Mouse (Mus musculus) heart, embryonic 10.5 days (tissue): ENCODE measurements around the gene Them7. TPM values are rescaled to one million over a fixed set of nuclear protein-coding genes. Genes with fewer than 3 reads are reported as not detected.

Source experiments
- DNase-seq: peaks from one replicate; pipeline ENCODE4 v3.0.0-alpha.2; 2017; ENCODE audit warnings: low spot score
- H3K27ac ChIP-seq: fragments of 300-500 bp; sonication (generic); 2 replicates; pipeline ENCODE4 v1.5.1; 2016; ENCODE audit warnings: mild to moderate bottlenecking
- H3K27me3 ChIP-seq: fragments of 300-500 bp; sonication (generic); 2 replicates; pipeline ENCODE4 v1.6.1; 2016; ENCODE audit warnings: mild to moderate bottlenecking; ENCODE audit not compliant: poor library complexity, insufficient read depth, severe bottlenecking
- H3K36me3 ChIP-seq: fragments of 300-500 bp; sonication (generic); 2 replicates; pipeline ENCODE4 v1.6.1; 2016; ENCODE audit warnings: mild to moderate bottlenecking, moderate library complexity
- H3K4me1 ChIP-seq: fragments of 300-500 bp; sonication (generic); 2 replicates; pipeline ENCODE4 v1.6.1; 2016; ENCODE audit warnings: mild to moderate bottlenecking
- H3K4me3 ChIP-seq: fragments of 300-500 bp; sonication (generic); 2 replicates; pipeline ENCODE4 v1.5.1; 2016; ENCODE audit warnings: mild to moderate bottlenecking, moderate library complexity
- H3K9me3 ChIP-seq: fragments of 300-500 bp; sonication (generic); 2 replicates; pipeline ENCODE4 v1.6.1; 2016; ENCODE audit warnings: mild to moderate bottlenecking, moderate library complexity
- WGBS: fragments of 180-500 bp; shearing (Covaris S2); methylation state at CpG from one replicate; pipeline ENCODE4 v1.1.7; 2016; 5-methylcytosine and 5-hydroxymethylcytosine counted together
- polyA plus RNA-seq: library from polyadenylated mRNA; unstranded; fragments of >200 nt; fragmentation: Nextera tagmentation; extraction: Ambion mirVana; gene quantifications from 2 replicates; pipeline ENCODE4 v1.2.1, GENCODE M21; 2016

The Them7 gene
- polyA plus RNA-seq, 1 experiment from 2014 or later = 2.7 TPM

GRCm38 (mm10) chr2:105391414-105391784, 167.3 kb downstream of the Them7 start:
- Histone ChIP-seq H3K27me3 (no peaks in the 10 kb centered on the region), H3K4me1 (peaks cover 21% of the 10 kb centered on the region), H3K36me3 (peaks cover 89% of the 10 kb centered on the region), H3K4me3 (no peak overlapping the region), H3K27ac (no peak overlapping the region), H3K9me3 (no peaks in the 10 kb centered on the region)
- WGBS = 87% methylated on average over 4 of the region's 4 CpGs
- DNase-seq = no peak

GRCm38 (mm10) chr2:105392514-105392913, 168.4 kb downstream of the Them7 start:
- no peak for DNase-seq
- 61% methylated on average over 2 of the region's 2 CpGs for WGBS
- peaks cover 32% of the 10 kb centered on the region for H3K4me1 ChIP-seq
- no peaks in the 10 kb centered on the region for H3K27me3 ChIP-seq
- no peak overlapping the region for H3K27ac ChIP-seq
- H3K36me3 ChIP-seq = peaks cover 77% of the 10 kb centered on the region
- no peaks in the 10 kb centered on the region for H3K9me3 ChIP-seq
- H3K4me3 ChIP-seq = no peak overlapping the region

GRCm38 (mm10) chr2:105394375-105394774, 170.3 kb downstream of the Them7 start:
- Histone ChIP-seq H3K27me3 (no peaks in the 10 kb centered on the region), H3K9me3 (no peaks in the 10 kb centered on the region), H3K4me3 (no peak overlapping the region), H3K4me1 (peaks cover 41% of the 10 kb centered on the region), H3K27ac (no peak overlapping the region), H3K36me3 (peaks cover 59% of the 10 kb centered on the region)
- no peak for DNase-seq
- 79% methylated on average over 4 of the region's 4 CpGs for WGBS

GRCm38 (mm10) chr2:105396066-105396465, 171.9 kb downstream of the Them7 start:
- H3K36me3 ChIP-seq = peaks cover 43% of the 10 kb centered on the region
- H3K9me3 ChIP-seq = no peaks in the 10 kb centered on the region
- no peak overlapping the region for H3K4me3 ChIP-seq
- H3K27me3 ChIP-seq = peaks cover under 1% of the 10 kb centered on the region; the same call in 1 of the 2 replicates
- no peak for DNase-seq
- peaks cover 36% of the 10 kb centered on the region for H3K4me1 ChIP-seq
- WGBS = 72% methylated on average over 9 of the region's 9 CpGs
- H3K27ac ChIP-seq = no peak overlapping the region

GRCm38 (mm10) chr2:105397446-105398211, 173.5 kb downstream of the Them7 start:
- DNase-seq = no peak
- Histone ChIP-seq H3K27ac (peak overlapping the region; percentile 99), H3K36me3 (peaks cover 27% of the 10 kb centered on the region), H3K27me3 (peaks cover 3% of the 10 kb centered on the region; the same call in 1 of the 2 replicates), H3K4me3 (peak overlapping the region; percentile 92), H3K9me3 (no peaks in the 10 kb centered on the region), H3K4me1 (peaks cover 30% of the 10 kb centered on the region)
- WGBS = 39% methylated on average over 5 of the region's 5 CpGs

GRCm38 (mm10) chr2:105398636-105399084, 174.5 kb downstream of the Them7 start:
- H3K27me3 ChIP-seq = peaks cover 3% of the 10 kb centered on the region; the same call in 1 of the 2 replicates
- H3K36me3 ChIP-seq = peaks cover 17% of the 10 kb centered on the region
- peak overlapping the region; percentile 99 for H3K27ac ChIP-seq
- H3K4me3 ChIP-seq = peak overlapping the region; percentile 92
- peaks cover 30% of the 10 kb centered on the region for H3K4me1 ChIP-seq
- 0% methylated on average over 31 of the region's 31 CpGs for WGBS
- no peak for DNase-seq
- H3K9me3 ChIP-seq = no peaks in the 10 kb centered on the region

- 1% methylated on average over 57 of the region's 57 CpGs for WGBS
- H3K27me3 ChIP-seq = peaks cover 3% of the 10 kb centered on the region; the same call in 1 of the 2 replicates
Observed at GRCm38 (mm10) chr2:105399085-105399891, 175.2 kb downstream of the Them7 start, which contains the start of gene Rcn1. Gene Rcn1, minus strand, starts transcription at chr2:105399319.

GRCm38 (mm10) chr2:105400558-105400957, 176.4 kb downstream of the Them7 start:
- Histone ChIP-seq H3K4me3 (no peak overlapping the region), H3K9me3 (no peaks in the 10 kb centered on the region), H3K36me3 (peaks cover 2% of the 10 kb centered on the region; the same call in 1 of the 2 replicates), H3K27ac (no peak overlapping the region), H3K4me1 (peaks cover 27% of the 10 kb centered on the region), H3K27me3 (peaks cover 3% of the 10 kb centered on the region; the same call in 1 of the 2 replicates)
- WGBS = 95% methylated on average over 4 of the region's 4 CpGs
- no peak for DNase-seq

More at GRCm38 (mm10) chr2:105399085-105399891, 175.2 kb downstream of the Them7 start, which contains the start of gene Rcn1:
- H3K9me3 ChIP-seq = no peaks in the 10 kb centered on the region
- H3K4me1 ChIP-seq = peaks cover 30% of the 10 kb centered on the region
- DNase-seq = peak; percentile 96
- peak within 1 kb of the TSS; percentile 99 for H3K27ac ChIP-seq
- peak within 1 kb of the TSS; percentile 92 for H3K4me3 ChIP-seq
- peaks cover 11% of the 10 kb centered on the region for H3K36me3 ChIP-seq

GRCm38 (mm10) chr2:105402180-105402579, 178.1 kb downstream of the Them7 start:
- WGBS = 78% methylated on average over 2 of the region's 2 CpGs
- no peak for DNase-seq

GRCm38 (mm10) chr2:105408511-105408910, 184.4 kb downstream of the Them7 start:
- 0 out of 2 replicates have a peak overlapping the region, but pooled peaks have one; percentile 36 for H3K27ac ChIP-seq
- no peak overlapping the region for H3K4me3 ChIP-seq
- no peaks in the 10 kb centered on the region for H3K36me3 ChIP-seq
- WGBS = 68% methylated on average over 4 of the region's 4 CpGs
- H3K27me3 ChIP-seq = no peaks in the 10 kb centered on the region
- H3K9me3 ChIP-seq = no peaks in the 10 kb centered on the region
- peaks cover 10% of the 10 kb centered on the region; the same call in 1 of the 2 replicates for H3K4me1 ChIP-seq
- no peak for DNase-seq

More at GRCm38 (mm10) chr2:105402180-105402579, 178.1 kb downstream of the Them7 start:
- no peak overlapping the region for H3K27ac ChIP-seq
- peaks cover 13% of the 10 kb centered on the region for H3K4me1 ChIP-seq
- peaks cover 3% of the 10 kb centered on the region; the same call in 1 of the 2 replicates for H3K27me3 ChIP-seq
- H3K4me3 ChIP-seq = no peak overlapping the region
- H3K36me3 ChIP-seq = no peaks in the 10 kb centered on the region
- no peaks in the 10 kb centered on the region for H3K9me3 ChIP-seq

- Histone ChIP-seq H3K27ac (no peak overlapping the region), H3K27me3 (no peaks in the 10 kb centered on the region), H3K4me3 (no peak overlapping the region), H3K36me3 (no peaks in the 10 kb centered on the region), H3K4me1 (peaks cover 13% of the 10 kb centered on the region), H3K9me3 (no peaks in the 10 kb centered on the region)
- no peak for DNase-seq
- 93% methylated on average over 1 of the region's 1 CpGs for WGBS
Observed at GRCm38 (mm10) chr2:105409253-105409652, 185.1 kb downstream of the Them7 start.

GRCm38 (mm10) chr2:105414309-105414708, 190.2 kb downstream of the Them7 start:
- Histone ChIP-seq H3K27ac (no peak overlapping the region; the same call in 1 of the 2 replicates), H3K4me1 (peaks cover 30% of the 10 kb centered on the region), H3K36me3 (no peaks in the 10 kb centered on the region), H3K27me3 (0 out of 2 replicates have a peak, but pooled peaks cover 6% of the 10 kb centered on the region), H3K4me3 (no peak overlapping the region), H3K9me3 (no peaks in the 10 kb centered on the region)
- DNase-seq = no peak
- WGBS = 17% methylated on average over 2 of the region's 2 CpGs
